15 mouse cellular contexts compared by ENCODE assay signal in genomic region chr5:136327736-136328135, GRCm38 (mm10).
DNase-seq lines count a peak whose midpoint lies in the region; ATAC-seq and TF ChIP-seq lines count a peak whose summit lies in the region.
"Had no signal": no experiment of that assay in that cellular context is flagged by ENCODE, and none has a peak within 500 bp of the region (broad histone marks: within the 10 kb centered on the region; RNA-seq: fewer than 3 reads in every experiment).

No protein-coding gene starts in this region.

- H3K79me2 ChIP-seq in liver, adult 2 months (ENCODE audit: control insufficient read depth, insufficient read depth, low read length) = no peaks in the 10 kb centered on the region

- H3K4me1 ChIP-seq in liver, adult 2 months (ENCODE audit: control insufficient read depth, insufficient read depth, low read length) = no peaks in the 10 kb centered on the region
- H3K4me1 ChIP-seq: embryonic facial prominence, embryonic 15.5 days; lung, embryonic 15.5 days; midbrain, embryonic 15.5 days had no signal

- WGBS in liver, adult 2 months = 98% methylated on average over 2 of the region's 2 CpGs

- no peaks in the 10 kb centered on the region for H3K27me3 ChIP-seq in liver, adult 2 months (ENCODE audit: control insufficient read depth, insufficient read depth, low read length)
- H3K27me3 ChIP-seq: embryonic facial prominence, embryonic 15.5 days; lung, embryonic 15.5 days; midbrain, embryonic 15.5 days; neural tube, embryonic 15.5 days had no signal

- no peak overlapping the region for H3K27ac ChIP-seq in liver, adult 2 months (replicated peaks; ENCODE audit: insufficient read depth, low read depth, low read length)
- H3K27ac ChIP-seq: embryonic facial prominence, embryonic 15.5 days; lung, embryonic 15.5 days; midbrain, embryonic 15.5 days; neural tube, embryonic 15.5 days had no signal

- peak; percentile 5 for DNase-seq in CD4-positive, CD25-positive, alpha-beta regulatory T cell, adult 2 months (ENCODE audit: low read depth, low spot score)
- DNase-seq in liver, adult 2 months (ENCODE audit: extremely low read depth, low read depth, low spot score) = no peak
- DNase-seq in liver (no peak), A20 (ENCODE audit: low read depth, low spot score) (peak; percentile 32)
- no peak for DNase-seq in brain, embryonic 14.5 days (ENCODE audit: low read depth)
- DNase-seq in natural killer cell, adult 2 months (ENCODE audit: low spot score in 2 of 2) = no peak
- no peak for DNase-seq in cerebellum, adult 9-10 months
- DNase-seq: gastrocnemius, postnatal 36 days; right cerebral cortex, postnatal 14 days had no signal

- no peak overlapping the region for H3K9ac ChIP-seq in liver, adult 2 months (ENCODE audit: low read depth, low read length)
- H3K9ac ChIP-seq: embryonic facial prominence, embryonic 15.5 days; lung, embryonic 15.5 days; midbrain, embryonic 15.5 days; neural tube, embryonic 15.5 days had no signal

- peaks cover 10% of the 10 kb centered on the region for H3K36me3 ChIP-seq in liver, adult 2 months (ENCODE audit: control insufficient read depth, insufficient read depth, low read length)

- ATAC-seq in CD4-positive, CD25-positive, alpha-beta regulatory T cell, adult 4 months = no peak
- ATAC-seq: forebrain, embryonic 16.5 days; midbrain, embryonic 15.5 days had no signal

- peak; percentile 35; the same call in 1 of the 2 replicates for TF ChIP-seq CTCF in liver, adult 2 months (IDR thresholded peaks at IDR 0.05; ENCODE audit: low read depth, low read length)
- peak; percentile 29; the same call in 1 of the 2 replicates for TF ChIP-seq CTCF in brain, embryonic 14.5 days (IDR thresholded peaks at IDR 0.05; ENCODE audit: borderline replicate concordance, extremely low read depth, insufficient read depth, insufficient read length)

- no peak overlapping the region for H3K4me3 ChIP-seq in liver, adult 2 months (ENCODE audit: insufficient read depth, low read depth, low read length)
- H3K4me3 ChIP-seq: embryonic facial prominence, embryonic 15.5 days; lung, embryonic 15.5 days; midbrain, embryonic 15.5 days; neural tube, embryonic 15.5 days had no signal

- TF ChIP-seq POLR2A in liver, adult 2 months (IDR thresholded peaks at IDR 0.05; ENCODE audit: extremely low read depth, insufficient read depth, low read length) = no peak
- no peak for TF ChIP-seq POLR2A in brain, embryonic 14.5 days (IDR thresholded peaks at IDR 0.05; ENCODE audit: borderline replicate concordance, extremely low read depth, insufficient read depth, insufficient read length, poor library complexity, severe bottlenecking)

Comparison
In these comparisons a context has a peak if more than half of its experiments do, and no peak if none do; other contexts are left out.
1. DNase-seq: peak in CD4-positive, CD25-positive, alpha-beta regulatory T cell, adult 2 months (single experiment) and A20 (single experiment); none in liver, adult 2 months (single experiment), liver (single experiment), brain, embryonic 14.5 days (single experiment), natural killer cell, adult 2 months (0 of 2) and cerebellum, adult 9-10 months (single experiment).